12 mouse cellular contexts compared by ENCODE assay signal in genomic region chr5:36368511-36369135, GRCm38 (mm10). TPM values are rescaled to one million over a fixed set of nuclear protein-coding genes. Genes with fewer than 3 reads are reported as not detected.
DNase-seq lines count a peak whose midpoint lies in the region; ATAC-seq and TF ChIP-seq lines count a peak whose summit lies in the region.
"Had no signal": no experiment of that assay in that cellular context is flagged by ENCODE, and none has a peak within 500 bp of the region (broad histone marks: within the 10 kb centered on the region; RNA-seq: fewer than 3 reads in every experiment).

No protein-coding gene starts in this region.

- H3K27ac ChIP-seq in cerebellum, adult 2 months (ENCODE audit: insufficient read depth, low read length) = no peak overlapping the region
- H3K27ac ChIP-seq in heart, embryonic 13.5 days (replicated peaks) = peak overlapping the region; percentile 96
- H3K27ac ChIP-seq in layer of hippocampus, adult 2 months = 0 out of 2 replicates have a peak overlapping the region, but pooled peaks have one; percentile 36
- peak overlapping the region; percentile 53; the same call in 1 of the 2 replicates for H3K27ac ChIP-seq in midbrain, embryonic 15.5 days
- H3K27ac ChIP-seq: embryonic facial prominence, embryonic 12.5 days; limb, embryonic 13.5 days had no signal

- H3K4me2 ChIP-seq in heart, embryonic 13.5 days = no peak overlapping the region
- no peak overlapping the region for H3K4me2 ChIP-seq in midbrain, embryonic 15.5 days
- H3K4me2 ChIP-seq: embryonic facial prominence, embryonic 12.5 days; limb, embryonic 13.5 days had no signal

- no peak for TF ChIP-seq POLR2A in cerebellum, adult 2 months (IDR thresholded peaks at IDR 0.05; ENCODE audit: borderline replicate concordance, insufficient read depth, low read length)

- no peak for ATAC-seq in heart, embryonic 13.5 days (ENCODE audit: extremely low read depth, insufficient number of reproducible peaks, low FRiP score, low TSS enrichment)
- no peak for ATAC-seq in midbrain, embryonic 15.5 days (replicated peaks)

- H3K4me1 ChIP-seq in cerebellum, adult 2 months (ENCODE audit: control insufficient read depth, insufficient read depth, low read length) = no peaks in the 10 kb centered on the region
- H3K4me1 ChIP-seq in heart, embryonic 13.5 days = peaks cover 87% of the 10 kb centered on the region
- peaks cover 31% of the 10 kb centered on the region for H3K4me1 ChIP-seq in midbrain, embryonic 15.5 days

- no peaks in the 10 kb centered on the region for H3K36me3 ChIP-seq in heart, embryonic 13.5 days
- no peaks in the 10 kb centered on the region for H3K36me3 ChIP-seq in midbrain, embryonic 15.5 days (replicated peaks)
- H3K36me3 ChIP-seq: embryonic facial prominence, embryonic 12.5 days; limb, embryonic 13.5 days had no signal

- WGBS in cerebellum, adult 2 months = 74% methylated on average over 7 of the region's 7 CpGs
- 56% methylated on average over 7 of the region's 7 CpGs for WGBS in heart, embryonic 13.5 days
- WGBS in midbrain, embryonic 15.5 days = 84% methylated on average over 7 of the region's 7 CpGs

- peak; percentile 46 to 59 for DNase-seq in cerebellum, postnatal 10 days
- DNase-seq in cerebellum, adult 2 months = no peak
- DNase-seq in heart, adult 8-10 months (ENCODE audit: low spot score) = no peak
- DNase-seq in layer of hippocampus, adult 2 months (ENCODE audit: low spot score in 2 of 2) = no peak
- no peak for DNase-seq in layer of hippocampus, postnatal 36 days
- no peak for DNase-seq in testis, postnatal 14 days (ENCODE audit: low spot score)
- DNase-seq: cerebellum, adult 8-10 months; lung, adult 18-20 months had no signal

- no peaks in the 10 kb centered on the region for H3K27me3 ChIP-seq in cerebellum, adult 2 months (ENCODE audit: control insufficient read depth, insufficient read depth, low read length)
- no peaks in the 10 kb centered on the region for H3K27me3 ChIP-seq in heart, embryonic 13.5 days (replicated peaks)
- no peaks in the 10 kb centered on the region for H3K27me3 ChIP-seq in midbrain, embryonic 15.5 days (replicated peaks)
- H3K27me3 ChIP-seq: embryonic facial prominence, embryonic 12.5 days; limb, embryonic 13.5 days had no signal

- peak overlapping the region; percentile 62 for H3K9ac ChIP-seq in heart, embryonic 13.5 days
- H3K9ac ChIP-seq in midbrain, embryonic 15.5 days = no peak overlapping the region
- H3K9ac ChIP-seq: embryonic facial prominence, embryonic 12.5 days had no signal

- TF ChIP-seq CTCF in cerebellum, adult 2 months (IDR thresholded peaks at IDR 0.05; ENCODE audit: borderline replicate concordance, insufficient read depth, low read depth, low read length) = no peak
- no peak for TF ChIP-seq CTCF in layer of hippocampus, adult 2 months (conservative IDR thresholded peaks at IDR 0.05)

- no peaks in the 10 kb centered on the region for H3K9me3 ChIP-seq in heart, embryonic 13.5 days
- no peaks in the 10 kb centered on the region for H3K9me3 ChIP-seq in midbrain, embryonic 15.5 days
- H3K9me3 ChIP-seq: embryonic facial prominence, embryonic 12.5 days; limb, embryonic 13.5 days had no signal

- no peak overlapping the region for H3K4me3 ChIP-seq in cerebellum, adult 2 months (replicated peaks; ENCODE audit: insufficient read depth, low read depth, low read length)
- H3K4me3 ChIP-seq in heart, embryonic 13.5 days = no peak overlapping the region
- H3K4me3 ChIP-seq in layer of hippocampus, adult 2 months = no peak overlapping the region
- no peak overlapping the region for H3K4me3 ChIP-seq in midbrain, embryonic 15.5 days
- H3K4me3 ChIP-seq: embryonic facial prominence, embryonic 12.5 days; limb, embryonic 13.5 days had no signal

RNA-seq across cellular contexts. Expression of gene Sorcs2, which starts 29.3 kb away (rescaled TPM):
- polyA plus RNA-seq in cerebellum, adult 2 months (2012; rRNA removed) = 8.0 and 8.7 TPM in 2 replicates
- 10.7 and 10.9 TPM in 2 replicates for polyA plus RNA-seq in heart, embryonic 13.5 days (2015; fragmentation: Nextera tagmentation; extraction: Ambion mirVana)
- 1 to 10 TPM; 5.0 to 9.4 (median 7.6) TPM for total RNA-seq in heart, adult 8-10 months (2022)
- total RNA-seq in layer of hippocampus, adult 2 months (2021) = 10 to 100 TPM; 49.2 to 54.8 TPM
- total RNA-seq in layer of hippocampus, postnatal 36 days (2021) = 10 to 100 TPM; 52.0 to 56.6 TPM
- polyA plus RNA-seq in midbrain, embryonic 15.5 days (2015; fragmentation: Nextera tagmentation; extraction: Ambion mirVana) = 21.9 and 22.0 TPM in 2 replicates

Comparison
In these comparisons a context has a peak if more than half of its experiments do, and no peak if none do; other contexts are left out.
1. DNase-seq: peak in cerebellum, postnatal 10 days (2 of 2); none in cerebellum, adult 2 months (0 of 2), heart, adult 8-10 months (single experiment), layer of hippocampus, adult 2 months (0 of 2), layer of hippocampus, postnatal 36 days (0 of 2) and testis, postnatal 14 days (single experiment).
2. RNA of gene Sorcs2, which starts 29.3 kb away (total RNA-seq): 52.0 to 56.6 TPM in layer of hippocampus, postnatal 36 days and 49.2 to 54.8 TPM in layer of hippocampus, adult 2 months; 5.0 to 9.4 TPM in heart, adult 8-10 months; every median in the first group is over 4 times any median in the second.